Mouse (Mus musculus): Measurements from ENCODE around the gene Lcmt1. TPM values are rescaled to one million over a fixed set of nuclear protein-coding genes. Genes with fewer than 3 reads are reported as not detected.

Gene Lcmt1
- polyA plus RNA-seq, 1 experiment from 2014 or later = 36.2 TPM

- no peak for ATAC-seq
- 61% methylated on average over 3 of the region's 3 CpGs for WGBS
- Histone ChIP-seq H3K27ac (ENCODE audit: low read depth, low read length) (0 out of 2 replicates have a peak overlapping the region, but pooled peaks have one; percentile 24), H3K36me3 (ENCODE audit: control insufficient read depth, insufficient read depth) (no peaks in the 10 kb centered on the region), H3K4me3 (ENCODE audit: low read depth, low read length) (no peak overlapping the region), H3K9ac (ENCODE audit: low read depth, low read length) (no peak overlapping the region), H3K4me1 (replicated peaks; ENCODE audit: control insufficient read depth, insufficient read depth, low read length) (peaks cover 30% of the 10 kb centered on the region), H3K9me3 (ENCODE audit: control insufficient read depth) (no peaks in the 10 kb centered on the region), H3K4me2 (replicated peaks; ENCODE audit: low read depth) (no peak overlapping the region), H3K27me3 (replicated peaks; ENCODE audit: control insufficient read depth, insufficient read depth, low read length) (no peaks in the 10 kb centered on the region)
- TF ChIP-seq CTCF (IDR thresholded peaks at IDR 0.05; ENCODE audit: low read depth) = no peak
These were observed 24.5 kb upstream of the Lcmt1 start for GRCm38 (mm10) chr7:123345041-123345544.

DNA sequence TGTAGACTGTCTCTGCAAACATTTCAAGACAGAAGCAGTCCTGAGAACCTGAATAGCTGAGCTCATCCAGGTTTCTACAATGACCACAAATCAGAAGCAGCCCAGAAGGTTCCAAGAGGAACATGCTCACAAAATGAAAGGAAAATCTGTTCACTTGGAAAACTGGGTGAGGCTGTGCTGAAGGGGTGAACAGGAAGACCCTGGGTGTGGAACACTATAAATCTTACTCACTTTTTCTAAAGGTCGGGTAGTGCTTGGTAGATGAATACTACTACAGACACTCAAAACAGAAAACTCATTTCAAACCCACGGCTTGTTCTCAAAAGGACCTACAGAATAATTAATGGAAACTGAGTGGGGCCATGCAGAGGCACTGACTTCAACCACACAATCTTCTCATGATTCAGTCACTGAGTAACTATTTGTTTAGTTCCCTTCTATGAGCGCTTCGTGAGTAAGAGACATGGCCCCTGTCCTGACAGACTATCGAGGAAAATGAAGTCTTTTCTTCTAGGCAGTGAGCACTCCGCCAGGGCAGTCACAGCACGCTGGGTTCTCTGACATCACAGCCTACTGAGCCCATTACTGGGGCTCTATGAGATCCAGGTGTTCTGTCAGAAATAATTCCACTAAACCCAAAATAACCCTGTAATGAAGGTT, 22.8 kb upstream of the Lcmt1 start:
- peaks cover 27% of the 10 kb centered on the region for H3K4me1 ChIP-seq (replicated peaks; ENCODE audit: control insufficient read depth, insufficient read depth, low read length)
- H3K36me3 ChIP-seq (ENCODE audit: control insufficient read depth, insufficient read depth) = no peaks in the 10 kb centered on the region
- WGBS = 39% methylated on average over 7 of the region's 7 CpGs
- no peak overlapping the region for H3K4me3 ChIP-seq (ENCODE audit: low read depth, low read length)
- H3K4me2 ChIP-seq (replicated peaks; ENCODE audit: low read depth) = no peak overlapping the region
- no peak for TF ChIP-seq CTCF (IDR thresholded peaks at IDR 0.05; ENCODE audit: low read depth)
- no peak for ATAC-seq
- H3K9me3 ChIP-seq (ENCODE audit: control insufficient read depth) = no peaks in the 10 kb centered on the region
- H3K27ac ChIP-seq (ENCODE audit: low read depth, low read length) = no peak overlapping the region
- H3K27me3 ChIP-seq (replicated peaks; ENCODE audit: control insufficient read depth, insufficient read depth, low read length) = no peaks in the 10 kb centered on the region
- H3K9ac ChIP-seq (ENCODE audit: low read depth, low read length) = no peak overlapping the region

GRCm38 (mm10) chr7:123349813-123350212, 19.8 kb upstream of the Lcmt1 start:
- Histone ChIP-seq H3K9me3 (ENCODE audit: control insufficient read depth) (no peaks in the 10 kb centered on the region), H3K4me1 (replicated peaks; ENCODE audit: control insufficient read depth, insufficient read depth, low read length) (peaks cover 24% of the 10 kb centered on the region), H3K4me2 (replicated peaks; ENCODE audit: low read depth) (no peak overlapping the region), H3K4me3 (ENCODE audit: low read depth, low read length) (no peak overlapping the region), H3K27ac (ENCODE audit: low read depth, low read length) (no peak overlapping the region), H3K27me3 (replicated peaks; ENCODE audit: control insufficient read depth, insufficient read depth, low read length) (no peaks in the 10 kb centered on the region), H3K9ac (ENCODE audit: low read depth, low read length) (no peak overlapping the region), H3K36me3 (ENCODE audit: control insufficient read depth, insufficient read depth) (no peaks in the 10 kb centered on the region)
- ATAC-seq = no peak
- no peak for TF ChIP-seq CTCF (IDR thresholded peaks at IDR 0.05; ENCODE audit: low read depth)
- WGBS = 61% methylated on average over 11 of the region's 11 CpGs

DNA sequence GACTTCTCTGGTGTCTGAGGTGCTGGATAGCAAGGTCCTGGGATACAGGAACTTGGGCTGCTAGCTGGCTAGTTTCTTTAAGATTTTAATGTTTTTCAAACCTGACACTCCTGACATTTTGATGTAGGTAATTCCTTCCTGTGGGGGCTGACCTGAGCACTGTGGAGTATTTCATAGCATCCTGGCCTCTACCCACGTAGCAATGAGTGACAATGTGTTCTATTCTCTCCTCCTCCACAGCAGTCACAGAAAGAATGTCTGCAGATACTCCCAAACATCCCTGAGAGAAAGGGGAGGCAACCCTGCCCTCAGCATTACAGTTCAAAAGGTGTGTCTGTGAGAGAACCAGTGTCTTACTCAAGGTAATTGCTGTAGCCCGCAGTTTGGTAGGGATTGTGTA, 19.3 kb upstream of the Lcmt1 start:
- H3K36me3 ChIP-seq (ENCODE audit: control insufficient read depth, insufficient read depth) = no peaks in the 10 kb centered on the region
- ATAC-seq = no peak
- WGBS = 46% methylated on average over 2 of the region's 2 CpGs
- no peaks in the 10 kb centered on the region for H3K27me3 ChIP-seq (replicated peaks; ENCODE audit: control insufficient read depth, insufficient read depth, low read length)
- peaks cover 23% of the 10 kb centered on the region for H3K4me1 ChIP-seq (replicated peaks; ENCODE audit: control insufficient read depth, insufficient read depth, low read length)
- no peak overlapping the region for H3K9ac ChIP-seq (ENCODE audit: low read depth, low read length)
- no peaks in the 10 kb centered on the region for H3K9me3 ChIP-seq (ENCODE audit: control insufficient read depth)
- no peak for TF ChIP-seq CTCF (IDR thresholded peaks at IDR 0.05; ENCODE audit: low read depth)
- H3K27ac ChIP-seq (ENCODE audit: low read depth, low read length) = no peak overlapping the region
- H3K4me3 ChIP-seq (ENCODE audit: low read depth, low read length) = no peak overlapping the region
- no peak overlapping the region for H3K4me2 ChIP-seq (replicated peaks; ENCODE audit: low read depth)

DNA sequence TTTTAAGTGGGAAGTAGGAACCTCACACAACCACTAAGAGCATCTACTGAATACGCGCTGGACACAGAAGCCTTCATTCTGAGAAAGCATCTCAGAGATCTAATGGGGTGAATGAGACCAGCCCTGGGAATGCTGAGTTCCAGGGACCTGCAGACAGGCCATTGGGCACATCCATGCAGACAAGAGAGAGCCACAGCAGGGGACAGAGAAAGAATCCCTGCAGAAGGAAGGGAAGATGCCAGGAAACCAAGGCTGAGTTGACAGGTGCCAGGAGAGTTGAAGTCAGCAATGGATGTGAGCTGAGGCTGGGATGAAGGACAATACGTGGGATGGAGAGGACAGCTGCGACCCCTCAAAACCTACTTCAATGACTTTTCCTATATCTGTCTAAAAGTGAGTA, 16.5 kb upstream of the Lcmt1 start:
- no peak for ATAC-seq
- no peak for TF ChIP-seq CTCF (IDR thresholded peaks at IDR 0.05; ENCODE audit: low read depth)
- Histone ChIP-seq H3K9ac (ENCODE audit: low read depth, low read length) (no peak overlapping the region), H3K36me3 (ENCODE audit: control insufficient read depth, insufficient read depth) (no peaks in the 10 kb centered on the region), H3K4me1 (replicated peaks; ENCODE audit: control insufficient read depth, insufficient read depth, low read length) (peaks cover 7% of the 10 kb centered on the region; the same call in 1 of the 2 replicates), H3K4me2 (replicated peaks; ENCODE audit: low read depth) (no peak overlapping the region), H3K27ac (ENCODE audit: low read depth, low read length) (no peak overlapping the region), H3K4me3 (ENCODE audit: low read depth, low read length) (no peak overlapping the region), H3K9me3 (ENCODE audit: control insufficient read depth) (no peaks in the 10 kb centered on the region), H3K27me3 (replicated peaks; ENCODE audit: control insufficient read depth, insufficient read depth, low read length) (no peaks in the 10 kb centered on the region)
- 94% methylated on average over 4 of the region's 4 CpGs for WGBS

GRCm38 (mm10) chr7:123353879-123354278, 15.7 kb upstream of the Lcmt1 start:
- WGBS = 35% methylated on average over 5 of the region's 5 CpGs
- Histone ChIP-seq H3K27me3 (replicated peaks; ENCODE audit: control insufficient read depth, insufficient read depth, low read length) (no peaks in the 10 kb centered on the region), H3K4me1 (replicated peaks; ENCODE audit: control insufficient read depth, insufficient read depth, low read length) (peaks cover 7% of the 10 kb centered on the region; the same call in 1 of the 2 replicates), H3K9ac (ENCODE audit: low read depth, low read length) (no peak overlapping the region), H3K36me3 (ENCODE audit: control insufficient read depth, insufficient read depth) (no peaks in the 10 kb centered on the region), H3K9me3 (ENCODE audit: control insufficient read depth) (no peaks in the 10 kb centered on the region), H3K27ac (ENCODE audit: low read depth, low read length) (no peak overlapping the region), H3K4me3 (ENCODE audit: low read depth, low read length) (no peak overlapping the region), H3K4me2 (replicated peaks; ENCODE audit: low read depth) (peak overlapping the region; percentile 33; the same call in 1 of the 2 replicates)
- peak; percentile 45; the same call in 1 of the 2 replicates for ATAC-seq
- no peak for TF ChIP-seq CTCF (IDR thresholded peaks at IDR 0.05; ENCODE audit: low read depth)
